22 mouse cellular contexts compared by ENCODE assay signal in the genomic region with DNA sequence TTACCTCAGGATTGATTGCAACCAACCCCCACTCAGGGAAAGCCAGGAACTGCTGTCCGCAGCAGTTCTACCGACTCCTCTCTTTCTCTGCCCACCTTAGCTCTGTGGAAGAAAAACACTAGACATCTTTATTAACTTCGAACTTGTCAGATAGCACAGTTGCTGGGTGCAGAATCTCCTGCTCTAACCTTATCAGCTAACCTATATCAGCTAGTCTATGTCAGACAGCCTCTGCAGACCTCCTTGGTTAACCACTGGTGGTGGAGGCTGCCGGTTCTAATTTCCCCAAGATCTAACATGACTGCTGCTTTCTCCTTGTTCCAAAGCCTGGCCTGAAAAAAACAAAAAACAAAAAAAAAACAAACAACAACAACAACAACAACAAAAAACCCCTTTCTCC.
DNase-seq lines count a peak whose midpoint lies in the region; ATAC-seq and TF ChIP-seq lines count a peak whose summit lies in the region.
"Had no signal": no experiment of that assay in that cellular context is flagged by ENCODE, and none has a peak within 500 bp of the region (broad histone marks: within the 10 kb centered on the region; RNA-seq: fewer than 3 reads in every experiment).

No protein-coding gene starts in this region.

- WGBS in heart, embryonic 15.5 days, result 31% methylated on average over 4 of the region's 4 CpGs
- WGBS in forebrain, postnatal 0 days, result 91% methylated on average over 4 of the region's 4 CpGs

- no peak for DNase-seq in heart, adult 18-20 months
- DNase-seq in induced T-regulatory cell, adult 2 months (ENCODE audit: low read depth), result peak; percentile 30
- DNase-seq in adrenal gland, postnatal 25 days, result no peak
- no peak for DNase-seq in forebrain, postnatal 0 days
- DNase-seq: adrenal gland, adult 2 months; adrenal gland, postnatal 14 days; cerebellum, adult 11-12 months; cerebellum, adult 8-10 months; cerebellum, postnatal 10 days; cerebellum, postnatal 36 days; gastrocnemius, postnatal 25 days; heart, postnatal 10 days; heart, postnatal 36 days; kidney, adult 2 months had no signal

- H3K27me3 ChIP-seq in heart, embryonic 15.5 days, result no peaks in the 10 kb centered on the region
- H3K27me3 ChIP-seq in forebrain, postnatal 0 days (ENCODE audit: insufficient read depth, low read length), result no peaks in the 10 kb centered on the region
- H3K27me3 ChIP-seq: forebrain, embryonic 13.5 days had no signal

- no peak overlapping the region for H3K4me3 ChIP-seq in heart, embryonic 15.5 days
- H3K4me3 ChIP-seq in forebrain, postnatal 0 days (ENCODE audit: low read depth, low read length), result no peak overlapping the region
- H3K4me3 ChIP-seq: forebrain, embryonic 10.5 days; forebrain, embryonic 13.5 days had no signal

- no peak for ATAC-seq in heart, embryonic 15.5 days (replicated peaks; ENCODE audit: insufficient number of reproducible peaks, insufficient read depth, low FRiP score, low read depth)
- peak; percentile 62 for ATAC-seq in common myeloid progenitor, adult 5-6 weeks (replicated peaks; ENCODE audit: low read depth, poor library complexity, severe bottlenecking)
- ATAC-seq in forebrain, postnatal 0 days, result no peak
- ATAC-seq: CD4-positive, CD25-positive, alpha-beta regulatory T cell, adult 4 months; forebrain, embryonic 13.5 days; hindbrain, postnatal 0 days; intestine, postnatal 0 days had no signal

- H3K9me3 ChIP-seq in heart, embryonic 15.5 days (replicated peaks), result no peaks in the 10 kb centered on the region
- H3K9me3 ChIP-seq in forebrain, postnatal 0 days (ENCODE audit: low read length), result no peaks in the 10 kb centered on the region
- H3K9me3 ChIP-seq: forebrain, embryonic 10.5 days; forebrain, embryonic 13.5 days had no signal

- H3K4me2 ChIP-seq in heart, embryonic 15.5 days, result no peak overlapping the region
- no peak overlapping the region for H3K4me2 ChIP-seq in forebrain, postnatal 0 days (ENCODE audit: low read depth)
- H3K4me2 ChIP-seq: forebrain, embryonic 13.5 days; hindbrain, embryonic 14.5 days had no signal

- no peaks in the 10 kb centered on the region for H3K36me3 ChIP-seq in heart, embryonic 15.5 days
- no peaks in the 10 kb centered on the region for H3K36me3 ChIP-seq in forebrain, postnatal 0 days (ENCODE audit: insufficient read depth)
- H3K36me3 ChIP-seq: forebrain, embryonic 10.5 days had no signal

- H3K9ac ChIP-seq in heart, embryonic 15.5 days, result no peak overlapping the region
- H3K9ac ChIP-seq in forebrain, postnatal 0 days, result no peak overlapping the region
- H3K9ac ChIP-seq: forebrain, embryonic 13.5 days; hindbrain, embryonic 14.5 days had no signal

- TF ChIP-seq CTCF in forebrain, postnatal 0 days (IDR thresholded peaks at IDR 0.05; ENCODE audit: low read depth), result no peak

- H3K4me1 ChIP-seq in heart, embryonic 15.5 days (replicated peaks), result peaks cover 15% of the 10 kb centered on the region
- no peaks in the 10 kb centered on the region for H3K4me1 ChIP-seq in forebrain, postnatal 0 days (ENCODE audit: insufficient read depth)
- H3K4me1 ChIP-seq: forebrain, embryonic 13.5 days had no signal

- peak overlapping the region; percentile 17 for H3K27ac ChIP-seq in heart, embryonic 15.5 days
- no peak overlapping the region for H3K27ac ChIP-seq in forebrain, postnatal 0 days (ENCODE audit: low read depth, low read length)
- H3K27ac ChIP-seq: forebrain, embryonic 10.5 days; forebrain, embryonic 13.5 days; hindbrain, embryonic 14.5 days; hindbrain, postnatal 0 days had no signal
